Mouse (Mus musculus) cerebellum, adult 2 months (tissue): ENCODE measurements at regions not wholly inside any gene's neighbourhood (a gene's known extent, or its start where the extent isn't known, plus 50 kb on each side); places are given as distances from the start of the nearest gene placed in this dataset.

ENCODE experiments used
- CTCF ChIP-seq: fragments of 200-500 bp; IDR thresholded peaks from 2 replicates; pipeline ENCODE4 v1.5.1; 2011; ENCODE audit warnings: low read depth, mild to moderate bottlenecking, control low read depth, low read length, moderate library complexity, borderline replicate concordance; ENCODE audit not compliant: insufficient read depth
- POLR2A ChIP-seq: fragments of 200-500 bp; IDR thresholded peaks from 2 replicates; pipeline ENCODE4 v1.6.1; 2011; ENCODE audit warnings: low read length, control low read depth, borderline replicate concordance; ENCODE audit not compliant: insufficient read depth

DNA sequence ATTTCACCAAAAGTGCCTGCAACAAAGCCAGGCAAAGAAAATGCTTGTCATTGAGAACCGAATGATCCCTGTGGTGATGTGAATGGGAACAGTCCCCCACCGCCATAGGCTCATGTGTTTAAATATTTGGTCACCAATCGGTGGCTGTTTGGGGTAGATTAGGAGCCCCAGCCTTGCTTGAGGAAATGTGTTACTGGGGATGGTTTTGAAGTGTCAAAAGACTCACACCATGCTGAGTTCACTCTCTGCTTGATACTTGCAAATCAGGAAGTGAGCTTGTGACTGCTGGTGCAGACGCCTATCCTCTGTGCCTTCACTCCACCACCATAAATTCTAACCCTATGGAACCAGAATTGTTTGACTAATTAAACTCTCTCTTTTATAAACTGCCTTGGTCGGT lies 305.1 kb upstream of the Map3k7 start:
- TF ChIP-seq POLR2A = no peak
- TF ChIP-seq CTCF = no peak
